Mouse (Mus musculus): ENCODE measurements around the gene Esr1.
A peak's percentile ranks its signal among the peaks of the same experiment; 100 is the strongest.

Esr1 gene

DNA sequence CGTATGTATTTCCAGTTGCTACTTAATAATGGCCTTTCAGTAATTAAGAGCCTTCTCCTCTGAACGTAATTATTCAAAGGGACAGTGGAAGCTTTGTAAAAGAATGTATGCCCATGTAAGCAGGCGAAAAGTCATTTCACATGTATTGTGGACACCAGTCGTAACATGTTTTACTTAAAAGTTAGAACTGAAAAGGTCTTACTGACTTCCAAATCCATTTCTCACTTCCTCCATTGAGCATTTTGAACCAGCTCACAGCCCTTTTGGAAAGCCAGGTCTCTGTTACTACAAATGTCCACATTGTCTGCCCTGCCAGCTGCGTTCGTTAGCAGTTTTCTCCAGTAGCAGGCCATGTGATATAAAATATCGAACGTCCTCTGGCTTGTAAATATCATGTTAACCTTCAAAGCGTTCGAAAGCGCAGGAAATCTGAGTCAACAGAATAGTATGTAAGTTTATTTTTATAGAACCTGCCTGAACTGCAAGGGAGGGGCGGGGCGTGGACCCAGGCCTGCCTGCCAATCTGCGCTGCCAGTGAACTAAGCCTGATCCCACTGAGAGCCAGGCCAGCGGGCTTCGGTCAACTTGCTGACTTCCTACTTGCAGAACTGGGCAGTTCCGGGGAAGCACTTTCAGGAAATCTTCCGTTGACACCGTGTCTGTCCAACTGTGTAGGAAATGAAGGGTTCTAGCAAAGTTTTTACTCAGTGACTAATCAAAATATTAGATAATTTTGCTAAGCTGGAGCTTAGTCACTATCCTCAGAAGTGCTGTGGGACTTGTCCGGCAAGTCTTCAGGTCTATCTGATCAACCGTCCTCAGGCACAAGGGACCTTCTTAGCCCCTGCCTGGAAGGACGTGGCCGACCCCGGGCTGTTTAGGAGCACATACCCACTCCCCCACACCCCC, 9.5 kb downstream of the Esr1 start:
- no peak for DNase-seq (ENCODE audit: low spot score)

- DNase-seq (ENCODE audit: low spot score) = no peak
Observed at GRCm38 (mm10) chr10:4621505-4621815, 10.1 kb downstream of the Esr1 start.

- DNase-seq (ENCODE audit: low spot score) = no peak
Observed at GRCm38 (mm10) chr10:4623319-4623718, 11.9 kb downstream of the Esr1 start.

DNA sequence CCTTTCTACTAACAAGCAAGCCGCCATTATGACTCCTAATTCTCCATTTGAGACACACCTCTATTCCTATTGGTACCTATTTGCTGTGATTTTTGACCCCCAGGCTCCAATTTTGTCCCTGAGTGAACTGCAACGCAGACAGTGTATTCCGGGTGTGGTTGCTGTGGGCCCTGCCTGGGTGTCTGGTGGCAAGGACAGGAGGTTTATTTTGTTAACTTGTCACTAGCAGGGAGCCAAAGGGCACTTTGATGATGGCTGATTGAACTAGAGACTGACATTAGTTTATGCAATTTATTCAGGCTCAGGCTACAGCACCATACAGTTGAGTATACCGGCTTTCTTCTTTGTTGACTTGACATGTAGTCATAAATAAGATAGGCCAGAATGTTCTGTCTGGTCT, 13.2 kb downstream of the Esr1 start:
- DNase-seq (ENCODE audit: low spot score) = no peak

DNA sequence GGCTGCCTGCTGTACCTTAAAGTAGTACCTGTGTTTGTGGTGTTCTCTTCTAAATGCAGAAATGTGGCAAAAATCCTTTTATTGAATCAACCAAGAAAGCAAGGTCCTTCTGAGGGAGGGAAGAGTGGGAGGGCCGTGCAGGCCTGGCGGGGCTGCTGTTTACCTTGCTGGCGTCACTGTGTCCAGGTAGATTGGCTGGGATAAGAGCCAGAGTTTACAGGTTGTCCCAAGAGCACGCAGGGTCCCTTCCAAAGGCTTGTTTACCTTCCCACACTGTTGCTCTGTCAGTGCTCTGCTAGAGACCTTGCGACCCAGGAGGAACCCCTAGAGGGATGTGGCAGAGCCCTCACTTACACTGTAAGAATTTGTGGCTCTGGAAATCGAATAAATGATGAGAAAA, 13.9 kb downstream of the Esr1 start:
- no peak for DNase-seq (ENCODE audit: low spot score)

DNA sequence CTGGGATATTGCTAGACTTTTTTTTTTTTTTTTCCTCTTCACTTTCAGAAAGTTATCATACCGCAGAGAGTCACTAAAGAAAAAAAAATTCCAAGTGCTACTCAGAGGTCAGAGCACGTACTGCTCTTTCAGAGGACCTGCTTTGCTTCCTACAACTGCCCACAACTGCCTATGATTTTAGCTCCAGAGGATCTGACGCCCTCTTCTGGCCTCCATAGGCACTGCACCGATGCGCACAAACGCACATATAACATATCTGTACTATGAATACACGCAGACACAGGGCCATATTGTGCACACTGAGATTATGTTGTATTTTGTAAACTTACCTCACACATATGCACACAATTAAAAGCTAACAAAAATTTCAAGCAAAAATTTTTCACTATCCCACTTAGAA, 15.0 kb downstream of the Esr1 start:
- DNase-seq (ENCODE audit: low spot score) = no peak

DNA sequence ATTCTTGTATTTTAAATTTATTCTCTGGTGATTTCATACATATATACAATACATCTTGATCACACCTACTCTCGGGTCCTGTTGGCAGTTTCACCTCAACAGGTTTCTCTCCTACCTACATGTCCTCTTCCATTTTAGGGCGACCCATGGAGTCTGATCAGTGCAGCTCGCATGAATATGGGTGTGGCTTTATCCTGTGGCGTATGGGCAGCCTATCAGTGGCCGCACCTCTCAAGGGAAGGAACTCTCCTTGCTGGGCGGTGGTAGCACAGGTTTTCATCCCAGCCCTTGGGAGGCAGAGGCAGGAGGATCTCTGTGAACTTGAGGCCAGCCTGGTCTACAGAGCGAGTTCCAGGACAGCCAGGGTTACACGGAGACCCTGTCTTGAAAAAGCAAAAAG, 15.6 kb downstream of the Esr1 start:
- DNase-seq (ENCODE audit: low spot score) = no peak

DNA sequence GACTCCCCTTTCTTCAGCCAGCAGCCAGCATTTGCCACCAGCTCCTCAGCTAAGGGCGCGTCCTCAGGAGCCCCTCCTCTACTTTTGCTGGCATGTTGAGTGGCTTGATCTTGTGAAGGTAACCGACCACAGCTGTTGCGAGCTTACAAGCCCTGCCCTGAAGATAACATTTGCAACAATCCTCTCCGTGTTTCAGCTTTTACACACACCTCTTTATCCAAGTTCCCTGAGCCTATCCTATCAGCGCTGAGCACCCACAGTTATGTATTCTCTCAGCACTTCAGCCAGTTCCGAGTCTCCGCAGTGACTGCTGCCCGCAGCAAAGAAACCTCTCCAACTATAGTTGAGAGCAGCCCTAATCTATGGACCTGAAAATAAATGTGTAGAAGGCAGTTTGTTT, 16.0 kb downstream of the Esr1 start:
- DNase-seq (ENCODE audit: low spot score) = no peak

DNA sequence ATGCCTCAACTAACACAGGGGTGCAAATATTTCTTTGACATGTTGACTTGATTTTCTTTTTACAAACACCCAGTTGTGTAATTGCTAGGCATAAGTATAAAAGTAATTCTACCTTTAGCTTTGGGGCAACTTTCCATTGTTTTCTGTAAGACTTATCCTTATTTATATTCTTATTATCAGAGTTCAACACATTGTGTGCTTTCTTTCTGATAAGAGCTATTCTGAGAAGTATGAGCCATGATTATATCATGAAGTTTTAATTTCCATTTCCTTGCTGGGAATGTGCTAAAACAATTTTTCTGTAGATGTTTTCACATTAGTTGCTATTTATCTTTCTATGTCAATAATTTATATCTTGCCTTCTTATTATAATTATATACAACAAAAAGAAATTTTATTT, 17.9 kb downstream of the Esr1 start:
- no peak for DNase-seq (ENCODE audit: low spot score)

- DNase-seq (ENCODE audit: low spot score) = no peak
Observed at GRCm38 (mm10) chr10:4632211-4632704, 20.9 kb downstream of the Esr1 start.

GRCm38 (mm10) chr10:4633287-4634030, 22.1 kb downstream of the Esr1 start:
- peak; percentile 12 for DNase-seq (ENCODE audit: low spot score)

DNA sequence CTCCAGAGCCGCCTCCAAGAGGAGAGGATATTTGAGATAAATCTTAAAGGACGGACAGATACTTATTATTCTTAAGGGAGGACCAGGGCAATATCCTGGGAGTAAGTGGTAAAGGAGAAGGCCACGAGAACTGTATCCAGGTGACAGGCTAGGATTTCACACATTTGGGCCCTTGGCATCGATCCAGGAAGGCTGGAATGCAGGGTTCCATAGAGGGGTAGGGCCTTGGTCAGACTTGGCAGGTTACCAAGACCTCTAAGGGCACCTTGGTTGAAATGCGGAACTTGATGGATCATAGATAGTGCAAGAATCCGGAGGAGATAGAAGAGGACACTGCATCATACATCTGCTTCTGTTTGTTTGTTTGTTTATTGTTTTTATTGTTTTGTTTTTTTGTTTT, 24.3 kb downstream of the Esr1 start:
- no peak for DNase-seq (ENCODE audit: low spot score)

- DNase-seq (ENCODE audit: low spot score) = no peak
Observed at GRCm38 (mm10) chr10:4646074-4646473, 34.7 kb downstream of the Esr1 start.

- no peak for DNase-seq (ENCODE audit: low spot score)
Observed at GRCm38 (mm10) chr10:4646851-4647250, 35.5 kb downstream of the Esr1 start.

- DNase-seq (ENCODE audit: low spot score) = no peak
Observed at GRCm38 (mm10) chr10:4665380-4665779, 54.0 kb downstream of the Esr1 start.

DNA sequence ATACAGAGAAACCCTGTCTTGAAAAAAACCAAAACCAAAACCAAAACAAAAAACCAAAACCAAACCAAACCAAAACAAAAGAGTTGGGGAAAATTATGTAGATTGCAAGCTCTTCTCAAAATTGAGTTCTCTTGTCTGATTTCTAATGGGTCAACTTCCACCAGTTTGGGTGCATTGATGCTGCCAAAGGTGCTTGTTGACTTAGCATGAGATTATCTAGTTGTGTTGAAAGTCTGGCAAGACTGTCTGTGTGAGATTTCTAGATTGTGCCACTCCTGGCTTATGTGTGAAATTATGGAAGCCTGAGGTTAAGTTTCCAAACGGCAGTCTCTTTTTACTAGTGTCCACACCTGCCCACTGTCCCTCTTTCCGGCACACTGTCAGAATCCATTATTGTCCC, 55.6 kb downstream of the Esr1 start:
- no peak for DNase-seq (ENCODE audit: low spot score)

DNA sequence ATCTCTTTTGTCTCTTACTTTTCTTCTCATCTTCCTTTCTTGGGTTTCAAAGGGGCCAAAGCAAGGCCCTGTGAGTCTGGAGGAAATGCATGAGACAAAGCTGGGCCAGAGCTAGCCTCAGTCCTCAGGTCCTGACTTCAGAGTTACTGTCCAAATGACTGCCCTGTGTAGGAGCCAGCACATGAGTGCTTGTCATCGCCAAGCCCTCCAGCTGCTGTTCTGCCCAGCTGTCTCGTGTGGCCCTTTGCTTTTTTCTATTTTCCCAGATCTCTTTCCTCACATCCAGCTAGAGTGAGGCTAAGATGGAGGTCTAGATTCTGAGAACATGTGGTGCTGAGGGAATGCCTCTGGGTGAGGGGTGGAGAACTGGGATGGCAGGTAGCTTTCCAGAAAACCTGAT, 58.7 kb downstream of the Esr1 start:
- DNase-seq (ENCODE audit: low spot score) = no peak

- no peak for DNase-seq (ENCODE audit: low spot score)
Observed at GRCm38 (mm10) chr10:4671876-4672275, 60.5 kb downstream of the Esr1 start.

- no peak for DNase-seq (ENCODE audit: low spot score)
Observed at GRCm38 (mm10) chr10:4673311-4673816, 62.0 kb downstream of the Esr1 start.

GRCm38 (mm10) chr10:4674983-4675592, 63.7 kb downstream of the Esr1 start:
- DNase-seq (ENCODE audit: low spot score) = peak; percentile 65

DNA sequence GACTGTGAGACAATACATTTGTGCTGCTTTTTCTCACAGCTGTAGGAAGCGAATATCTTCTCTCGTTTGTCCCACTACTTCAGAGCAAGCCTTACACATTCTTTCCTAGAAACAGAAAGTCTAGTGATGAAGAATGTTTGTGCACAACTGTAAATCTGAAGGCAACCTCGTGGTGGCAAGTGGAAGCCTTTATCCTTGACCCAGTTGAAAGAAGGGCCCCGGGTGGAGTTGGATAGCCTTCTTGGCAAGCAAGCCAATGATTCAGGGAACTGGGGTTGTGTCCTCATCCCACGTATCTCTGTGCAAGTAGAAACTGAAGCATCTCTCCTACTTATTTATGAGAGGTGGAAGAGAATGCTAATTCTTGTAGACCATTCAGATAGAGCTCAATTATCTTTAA, 71.7 kb downstream of the Esr1 start:
- no peak for DNase-seq (ENCODE audit: low spot score)

- no peak for DNase-seq (ENCODE audit: low spot score)
Observed at GRCm38 (mm10) chr10:4683711-4684265, 72.4 kb downstream of the Esr1 start.

Data from embryo, embryonic 10.5 days (tissue).